Mouse (Mus musculus): Measurements from ENCODE around the gene Rwdd3.

Gene Rwdd3

DNA sequence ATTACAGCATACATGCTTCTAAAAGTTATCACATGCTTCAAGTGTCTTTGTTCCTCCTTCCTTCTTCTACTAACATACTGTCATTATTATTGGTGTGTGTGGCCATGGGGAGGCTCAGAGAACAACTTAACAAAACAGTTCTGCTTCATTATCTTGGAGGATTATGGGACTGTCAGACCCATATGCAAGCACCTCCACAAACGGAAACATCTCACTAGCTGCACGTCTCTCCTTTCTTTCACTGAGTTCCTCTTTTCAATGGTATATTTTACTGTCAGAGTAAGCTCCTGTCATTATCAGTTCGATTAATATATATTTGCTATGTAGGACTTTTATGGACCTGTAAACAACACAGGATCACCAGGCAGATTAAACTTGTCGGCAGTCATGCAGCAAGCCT, 11.1 kb downstream of the Rwdd3 start:
- no peak for DNase-seq (ENCODE audit: low read depth, low spot score)

DNA sequence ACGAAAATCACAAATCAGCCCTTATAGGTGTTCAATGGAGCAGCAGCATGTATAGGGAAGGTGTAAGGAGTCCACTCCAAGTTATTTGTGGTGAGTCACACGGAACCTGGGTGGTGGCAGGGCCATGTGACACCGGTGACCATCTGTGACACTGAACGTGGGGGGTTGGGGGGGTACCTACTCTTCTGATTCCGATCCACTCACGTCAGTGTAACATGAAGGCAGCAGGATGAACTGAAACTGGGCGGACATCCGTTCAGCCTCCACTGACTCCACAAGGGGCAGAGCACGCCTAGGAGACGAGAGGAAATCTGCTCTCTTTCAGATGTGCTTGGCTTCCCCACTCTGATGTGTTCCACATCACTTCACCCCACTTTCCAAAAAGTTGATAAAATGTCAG, 11.9 kb downstream of the Rwdd3 start:
- DNase-seq (ENCODE audit: low read depth, low spot score): no peak

DNA sequence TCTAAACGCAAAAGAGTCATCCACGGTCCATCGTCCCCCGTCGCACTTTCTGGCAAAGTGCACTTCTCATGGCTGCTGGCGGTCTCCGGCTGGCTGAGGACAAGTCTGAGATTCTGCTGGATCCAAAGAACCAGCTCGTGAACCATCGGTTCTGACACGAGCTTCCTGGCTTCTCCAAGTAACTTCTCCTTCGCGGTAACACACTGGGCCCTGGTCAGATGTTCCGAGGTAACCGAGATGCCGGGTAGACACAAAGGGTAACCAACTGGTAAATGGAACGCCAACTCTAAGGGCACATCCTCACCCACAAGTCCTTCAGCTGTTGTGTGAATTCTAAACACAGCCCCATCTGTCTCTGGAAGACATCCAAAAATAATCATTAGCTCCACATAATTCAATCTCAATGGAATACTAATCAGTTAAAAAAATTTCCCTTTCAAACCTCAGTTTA, 12.6 kb downstream of the Rwdd3 start:
- no peak for DNase-seq (ENCODE audit: low read depth, low spot score)

DNA sequence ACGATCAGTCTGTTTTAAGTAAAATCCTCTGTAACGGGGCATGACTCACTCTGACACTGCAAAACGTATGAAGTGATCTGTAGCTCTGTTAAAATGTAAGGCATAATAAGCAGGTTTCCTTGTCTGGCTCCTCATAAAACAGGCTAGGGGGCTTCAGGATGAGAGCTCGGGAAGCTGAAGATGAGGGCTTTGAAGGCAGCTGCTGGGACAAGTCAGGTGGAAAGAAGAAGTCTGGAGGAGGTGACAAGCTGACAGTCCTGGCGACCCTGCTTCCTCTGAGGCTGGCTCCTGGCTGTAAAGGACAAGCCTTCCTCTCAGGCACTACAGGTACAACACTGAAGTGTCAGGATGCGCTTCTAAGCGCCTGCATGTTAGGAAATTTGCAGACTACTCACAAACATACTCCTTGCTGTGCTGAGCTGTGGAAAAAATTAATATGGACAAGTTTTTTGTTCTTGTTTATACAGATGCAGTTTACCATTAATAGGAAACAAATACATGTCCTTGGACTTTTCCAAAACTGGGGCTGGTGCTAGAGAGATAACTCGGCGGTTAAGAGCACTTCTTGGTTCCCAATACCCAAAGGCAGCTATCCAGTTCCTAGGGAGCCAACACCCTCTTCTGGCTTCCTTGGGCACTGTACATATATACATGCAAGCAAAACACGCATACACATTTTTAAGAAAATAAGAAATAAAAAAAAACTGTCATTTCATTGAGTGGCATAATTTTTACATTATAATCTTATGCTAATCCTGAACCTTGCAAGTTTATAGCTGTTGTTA, 13.8 kb downstream of the Rwdd3 start:
- no peak for DNase-seq (ENCODE audit: low read depth, low spot score)

DNA sequence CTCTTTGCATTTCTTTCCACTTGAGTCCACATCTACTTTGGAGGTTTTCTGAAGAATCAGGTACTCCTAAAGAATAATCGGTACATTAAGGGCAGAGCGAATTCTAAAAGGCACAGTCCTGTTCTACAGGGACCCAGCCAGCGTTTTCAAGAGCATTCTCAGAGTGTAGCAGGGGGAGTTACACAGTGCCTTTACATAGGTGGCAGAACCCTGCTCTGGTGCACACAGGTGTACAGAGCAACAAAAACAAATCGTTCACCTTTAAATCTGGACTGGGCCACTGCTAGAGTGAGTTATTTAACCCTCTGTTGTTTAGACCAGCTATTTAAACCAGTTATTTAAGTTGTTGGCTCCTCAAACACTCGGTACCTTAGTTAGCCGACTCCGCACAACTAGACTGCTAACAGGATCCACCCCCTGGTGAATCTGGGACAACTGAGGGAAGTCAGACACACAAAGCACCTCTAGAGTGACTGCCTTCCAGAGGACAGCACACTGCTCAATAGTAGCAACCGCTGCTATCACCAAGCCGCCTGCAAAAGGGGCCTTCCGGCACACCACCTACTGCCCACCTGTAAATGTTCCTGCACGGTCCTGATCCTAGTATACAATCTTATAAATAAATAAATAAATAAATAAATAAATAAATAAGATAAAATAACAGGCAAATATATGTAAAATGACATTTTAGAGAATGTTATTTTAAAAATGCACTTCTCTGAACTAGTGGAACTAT, 14.9 kb downstream of the Rwdd3 start:
- no peak for DNase-seq (ENCODE audit: low read depth, low spot score)

DNA sequence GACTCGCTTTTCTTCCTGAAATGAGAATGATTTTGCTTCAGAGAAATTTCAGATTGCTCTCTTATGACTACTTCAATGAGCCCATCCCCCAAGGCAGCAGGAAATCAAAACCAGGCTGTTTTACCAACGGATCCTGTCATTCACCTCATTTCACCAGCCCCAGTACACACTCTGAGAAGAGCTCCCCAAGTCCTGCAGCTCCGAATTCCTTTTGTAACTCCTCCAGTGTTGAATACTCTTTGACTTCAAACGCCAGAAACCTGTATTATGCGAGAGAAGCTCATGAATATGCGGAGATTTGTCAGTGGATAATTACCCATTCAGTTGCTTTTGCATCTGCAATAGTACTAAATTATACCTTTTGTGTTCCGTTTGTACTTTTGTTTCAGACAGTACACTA, 15.5 kb downstream of the Rwdd3 start:
- no peak for DNase-seq (ENCODE audit: low read depth, low spot score)

DNA sequence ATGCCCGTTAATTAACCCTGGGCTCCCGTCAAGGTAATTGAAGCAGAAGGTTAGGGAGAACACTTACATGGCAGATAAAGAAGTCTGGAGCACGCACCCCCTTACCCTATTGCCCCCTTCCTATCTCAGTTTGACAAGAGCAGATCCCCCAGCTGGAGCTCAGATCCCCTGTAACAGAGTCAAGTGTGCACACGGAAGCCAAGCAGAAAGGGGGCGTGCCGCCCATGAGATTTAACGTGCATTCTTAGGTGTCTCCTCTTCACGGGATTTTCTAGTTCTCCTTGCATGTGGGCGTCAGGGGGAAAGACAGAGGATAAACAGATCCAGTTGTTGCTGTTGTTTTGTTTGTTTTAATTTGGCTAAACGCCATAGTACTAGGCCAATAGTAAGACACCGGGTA, 37.6 kb downstream of the Rwdd3 start:
- DNase-seq (ENCODE audit: low read depth, low spot score): no peak

DNA sequence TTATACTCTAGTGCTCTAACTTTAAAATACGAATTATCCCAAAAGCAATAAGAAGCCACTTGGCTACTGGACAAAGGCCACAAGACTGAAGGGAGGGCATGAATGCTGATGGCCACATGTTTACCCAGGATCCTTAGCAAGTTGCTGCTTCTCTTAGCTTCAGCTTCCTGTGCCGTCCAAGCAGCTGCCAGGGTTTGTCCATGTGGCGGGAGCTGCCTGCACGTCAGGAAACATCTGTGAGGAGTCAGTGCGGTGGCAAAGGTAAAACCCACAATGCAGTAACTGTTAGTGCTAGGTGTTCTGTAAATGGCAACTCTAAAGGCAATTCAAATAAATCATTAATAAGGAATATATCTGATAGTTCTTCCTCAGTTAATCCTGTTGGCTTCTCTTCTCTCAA, 38.5 kb downstream of the Rwdd3 start:
- no peak for DNase-seq (ENCODE audit: low read depth, low spot score)

DNA sequence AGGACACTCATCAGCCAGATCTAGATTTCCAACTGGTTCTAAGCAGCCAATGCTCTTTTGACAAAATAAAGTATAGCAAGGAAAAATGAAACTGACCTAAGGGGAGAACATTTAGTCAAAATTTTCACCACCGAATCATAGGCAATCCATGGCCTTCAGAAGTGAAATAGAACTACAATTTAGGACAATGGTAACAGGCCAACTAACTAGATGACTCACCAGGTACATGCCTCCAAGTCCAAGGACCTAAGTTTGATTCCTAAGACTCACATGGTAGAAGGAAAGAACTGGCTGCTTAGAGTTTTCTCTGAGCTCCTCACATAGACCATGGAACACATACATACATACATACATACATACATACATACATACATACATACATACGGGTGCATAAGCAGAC, 44.3 kb downstream of the Rwdd3 start:
- no peak for DNase-seq (ENCODE audit: low read depth, low spot score)

DNA sequence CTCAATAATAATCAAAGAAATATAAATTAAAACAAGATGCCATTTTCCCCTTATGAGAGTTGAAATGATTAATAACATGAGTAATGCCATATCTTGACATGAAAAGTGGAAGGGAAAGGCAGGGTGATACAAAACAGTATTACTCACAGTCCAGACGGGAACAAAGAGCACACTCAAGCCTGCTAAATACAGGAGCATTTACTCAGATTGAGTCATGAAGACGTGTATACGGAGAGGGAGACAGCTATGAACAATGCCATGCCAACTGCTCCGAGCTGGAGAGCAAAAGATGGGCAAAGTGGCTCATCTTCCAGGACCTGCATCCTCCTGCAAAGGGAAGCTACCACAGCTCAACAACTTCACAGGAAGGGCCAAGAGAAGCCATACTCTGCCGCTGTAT, 45.0 kb downstream of the Rwdd3 start:
- no peak for DNase-seq (ENCODE audit: low read depth, low spot score)

DNA sequence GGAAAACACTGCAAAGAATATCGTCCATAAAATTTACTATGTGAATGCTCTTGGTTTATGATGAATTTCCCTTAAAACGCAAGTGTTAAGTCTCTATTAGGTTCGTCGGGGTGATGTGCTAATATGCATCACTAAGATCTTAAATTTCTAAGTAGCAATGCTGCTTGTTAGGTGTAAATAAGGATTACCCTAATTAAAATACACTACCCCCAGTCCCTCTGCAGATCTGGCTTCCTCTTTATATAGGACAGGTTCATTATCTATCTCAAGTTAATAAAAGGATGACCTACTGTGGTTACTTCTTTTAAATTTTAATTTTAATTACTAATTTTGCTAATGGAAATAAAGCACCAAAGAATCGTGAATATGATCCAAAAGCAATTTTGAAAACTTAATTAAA, 50.4 kb downstream of the Rwdd3 start:
- no peak for DNase-seq (ENCODE audit: low read depth, low spot score)

DNA sequence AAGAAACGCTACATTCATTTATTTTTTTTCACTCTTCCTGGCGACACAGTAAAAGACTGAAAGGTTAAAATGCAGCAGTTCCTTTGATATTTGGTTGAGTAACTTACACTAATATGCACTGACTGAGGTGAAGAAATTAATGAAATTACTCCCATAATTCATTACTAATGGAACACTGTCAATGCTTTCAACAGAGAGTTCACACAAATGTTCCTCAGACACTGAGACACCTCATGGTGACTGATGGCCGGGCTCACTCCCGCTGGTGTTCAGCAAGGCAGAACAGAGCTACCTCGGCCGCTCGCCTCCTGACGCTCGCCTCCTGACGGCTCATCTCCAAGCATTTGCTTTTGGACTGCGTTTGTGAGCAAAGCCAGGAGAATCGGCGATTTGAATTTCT, 54.9 kb downstream of the Rwdd3 start:
- no peak for DNase-seq (ENCODE audit: low read depth, low spot score)

DNA sequence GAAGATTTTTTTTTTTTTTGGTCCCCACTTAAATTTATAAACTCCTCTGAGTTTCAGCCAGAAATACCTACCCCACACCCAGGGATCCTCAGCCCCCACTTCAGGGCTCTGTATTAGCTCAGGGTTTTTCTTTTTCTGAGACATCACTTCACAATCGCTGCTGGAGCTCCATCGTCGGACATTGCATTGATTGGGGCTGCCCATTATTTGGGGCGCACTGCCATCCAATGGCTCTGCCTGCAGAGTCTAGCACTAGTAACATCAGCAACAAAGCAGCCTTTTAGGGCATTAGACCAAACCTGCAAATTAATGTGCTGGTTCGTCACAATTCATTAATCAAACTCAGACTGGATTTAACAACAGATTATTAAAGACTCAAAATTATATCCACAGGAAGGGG, 55.4 kb downstream of the Rwdd3 start:
- DNase-seq (ENCODE audit: low read depth, low spot score): no peak

DNA sequence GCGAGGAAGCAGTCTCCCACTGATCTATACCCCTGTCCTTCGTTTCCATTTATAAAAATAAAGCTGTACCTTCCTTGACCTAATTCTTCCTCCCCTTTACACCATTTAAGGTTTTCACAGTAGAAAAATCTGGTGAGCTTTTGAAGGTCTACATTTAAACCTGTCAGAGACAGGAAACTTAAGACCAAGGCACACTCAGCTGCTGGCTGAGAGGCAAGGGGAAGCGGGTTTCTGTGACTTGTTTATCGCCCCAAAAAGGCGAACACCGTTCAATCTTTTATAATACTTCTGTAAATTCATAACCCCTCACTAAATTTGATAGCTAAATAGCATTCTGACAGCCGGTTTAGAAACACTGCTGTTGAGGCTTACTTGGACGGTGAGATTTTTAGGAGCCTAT, 60.4 kb downstream of the Rwdd3 start:
- no peak for DNase-seq (ENCODE audit: low read depth, low spot score)

DNA sequence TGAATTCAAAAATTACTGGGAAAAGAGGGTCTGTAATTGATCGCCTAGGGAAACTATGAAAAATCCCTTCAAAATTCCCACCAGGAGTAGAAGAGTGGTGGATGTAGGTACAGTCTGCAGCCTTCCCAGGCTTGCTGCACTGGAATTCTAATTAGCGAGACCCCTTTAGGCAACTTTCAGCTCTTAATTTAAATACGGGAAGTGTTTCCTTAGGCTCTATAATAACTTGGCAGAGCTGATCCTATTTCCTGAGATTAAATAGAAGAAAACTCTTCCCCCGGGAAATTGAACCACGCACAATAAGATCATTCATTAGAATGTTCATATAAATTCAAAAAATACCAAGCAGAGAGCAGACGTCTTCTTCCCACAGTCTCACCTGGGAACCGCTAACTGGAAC, 61.1 kb downstream of the Rwdd3 start:
- DNase-seq (ENCODE audit: low read depth, low spot score): no peak

DNA sequence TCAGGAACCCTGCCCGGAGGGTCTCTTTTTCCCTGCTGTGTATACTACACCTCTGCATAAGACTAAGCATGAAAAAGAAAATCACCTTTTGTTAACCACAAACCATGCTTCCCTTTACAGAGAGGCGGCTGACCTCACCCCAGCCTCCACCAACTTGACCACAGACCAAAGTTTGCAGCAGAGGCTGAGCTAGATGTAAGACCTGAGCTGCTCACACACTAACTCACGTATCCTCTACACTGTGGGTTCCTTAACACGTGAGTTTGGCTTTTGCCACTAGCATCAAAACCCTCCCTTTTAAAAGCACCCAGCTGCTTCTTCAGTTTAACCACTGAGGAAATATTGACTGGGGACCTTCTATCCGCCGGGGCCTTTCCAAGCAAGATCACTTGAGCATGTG, 64.0 kb downstream of the Rwdd3 start:
- DNase-seq (ENCODE audit: low read depth, low spot score): no peak

DNA sequence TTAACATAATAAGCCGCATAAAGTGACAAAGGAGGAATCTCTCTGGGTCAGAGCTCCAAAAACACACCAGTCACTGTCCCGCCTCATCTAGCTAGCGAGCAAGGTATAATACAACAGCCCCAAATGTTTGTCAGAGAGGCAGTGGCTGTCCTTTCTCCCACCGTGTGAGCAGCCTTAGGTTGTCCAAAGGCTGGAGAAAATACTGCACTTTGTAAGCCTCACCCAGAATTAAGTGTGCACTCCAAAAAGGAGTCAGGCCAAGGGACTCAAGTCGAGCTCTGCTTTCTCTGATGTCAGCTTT, 66.1 kb downstream of the Rwdd3 start:
- no peak for DNase-seq (ENCODE audit: low read depth, low spot score)

All from retina, adult 2 months (tissue).